In genomic region chr11:3371599-3372295, GRCm38 (mm10) we compare ENCODE assay signal across 8 mouse cellular contexts. TPM values are rescaled to one million over a fixed set of nuclear protein-coding genes. Genes with fewer than 3 reads are reported as not detected.
A peak's percentile ranks its signal among the peaks of the same experiment; 100 is the strongest.
DNase-seq lines count a peak whose midpoint lies in the region; ATAC-seq and TF ChIP-seq lines count a peak whose summit lies in the region.

No protein-coding gene starts in this region.

- H3K4me2 ChIP-seq in heart, embryonic 11.5 days, result peak overlapping the region; percentile 89
- H3K4me2 ChIP-seq in heart, postnatal 0 days (ENCODE audit: low read depth, low read length), result peak overlapping the region; percentile 88

- no peak for TF ChIP-seq POLR2A in bone marrow, adult 2 months (IDR thresholded peaks at IDR 0.05; ENCODE audit: borderline replicate concordance, control insufficient read depth, low read depth, low read length)

- 20% methylated on average over 7 of the region's 7 CpGs for WGBS in heart, embryonic 11.5 days (ENCODE audit: insufficient replicate concordance)
- 29% methylated on average over 7 of the region's 7 CpGs for WGBS in bone marrow, adult 2 months
- WGBS in heart, postnatal 0 days, result 24% methylated on average over 7 of the region's 7 CpGs

- no peak for ATAC-seq in heart, embryonic 11.5 days (replicated peaks; ENCODE audit: insufficient number of reproducible peaks, low FRiP score, low TSS enrichment)
- peak; percentile 5; the same call in 1 of the 2 replicates for ATAC-seq in heart, postnatal 0 days (ENCODE audit: insufficient read depth, low read depth)
- 0 out of 2 replicates have a peak, but pooled peaks have one; percentile 1 for ATAC-seq in megakaryocyte-erythroid progenitor cell, adult 5-6 weeks (replicated peaks; ENCODE audit: low FRiP score, low TSS enrichment, poor library complexity, severe bottlenecking)

- peak overlapping the region; percentile 81 for H3K27ac ChIP-seq in heart, embryonic 11.5 days (ENCODE audit: low read depth, low read length)
- H3K27ac ChIP-seq in bone marrow, adult 2 months (ENCODE audit: control insufficient read depth, insufficient read depth, low read depth, low read length, poor library complexity), result no peak overlapping the region
- peak overlapping the region; percentile 77 for H3K27ac ChIP-seq in heart, postnatal 0 days (ENCODE audit: low read depth)

- peaks cover 56% of the 10 kb centered on the region for H3K4me1 ChIP-seq in heart, embryonic 11.5 days (ENCODE audit: control insufficient read depth, insufficient read depth, low read length)
- H3K4me1 ChIP-seq in bone marrow, adult 2 months (ENCODE audit: control insufficient read depth, insufficient read depth, low read length), result no peaks in the 10 kb centered on the region
- peaks cover 43% of the 10 kb centered on the region for H3K4me1 ChIP-seq in heart, postnatal 0 days (ENCODE audit: control insufficient read depth, insufficient read depth)

- no peaks in the 10 kb centered on the region; the same call in 1 of the 2 replicates for H3K36me3 ChIP-seq in heart, embryonic 11.5 days (ENCODE audit: control insufficient read depth, insufficient read depth, low read length)
- no peaks in the 10 kb centered on the region for H3K36me3 ChIP-seq in heart, postnatal 0 days (replicated peaks; ENCODE audit: control insufficient read depth, insufficient read depth, low read length)

- no peak for TF ChIP-seq CTCF in bone marrow, adult 2 months (IDR thresholded peaks at IDR 0.05; ENCODE audit: control insufficient read depth, insufficient read depth, low read length)
- TF ChIP-seq CTCF in heart, postnatal 0 days (IDR thresholded peaks at IDR 0.05; ENCODE audit: low read depth), result no peak

- H3K4me3 ChIP-seq in heart, embryonic 11.5 days (ENCODE audit: low read depth, low read length), result peak overlapping the region; percentile 59
- H3K4me3 ChIP-seq in bone marrow, adult 2 months (replicated peaks; ENCODE audit: control insufficient read depth, low read depth, low read length), result peak overlapping the region; percentile 39
- peak overlapping the region; percentile 59 for H3K4me3 ChIP-seq in heart, postnatal 0 days (ENCODE audit: low read depth, low read length)

- H3K9ac ChIP-seq in heart, embryonic 11.5 days (ENCODE audit: low read depth, low read length), result peak overlapping the region; percentile 73
- peak overlapping the region; percentile 64 for H3K9ac ChIP-seq in heart, postnatal 0 days (replicated peaks; ENCODE audit: low read depth, low read length)

- no peak for DNase-seq in heart, adult 18-20 months
- no peak for DNase-seq in heart, postnatal 0 days (ENCODE audit: low spot score)
- DNase-seq in gastrocnemius, postnatal 4 days (ENCODE audit: low spot score in 2 of 2), result no peak
- DNase-seq in layer of hippocampus, postnatal 25 days (ENCODE audit: extremely low spot score in 1 of 2, low spot score in 1 of 2), result no peak
- DNase-seq in kidney, postnatal 4 days, result no peak

- H3K27me3 ChIP-seq in heart, embryonic 11.5 days (ENCODE audit: control insufficient read depth, insufficient read depth, low read length), result no peaks in the 10 kb centered on the region
- no peaks in the 10 kb centered on the region for H3K27me3 ChIP-seq in heart, postnatal 0 days (ENCODE audit: control insufficient read depth, insufficient read depth, low read length)

- no peak for TF ChIP-seq EP300 in heart, postnatal 0 days (IDR thresholded peaks at IDR 0.05; ENCODE audit: low read depth)

- H3K9me3 ChIP-seq in heart, embryonic 11.5 days (replicated peaks; ENCODE audit: control insufficient read depth, low read length), result no peaks in the 10 kb centered on the region
- no peaks in the 10 kb centered on the region for H3K9me3 ChIP-seq in heart, postnatal 0 days (replicated peaks; ENCODE audit: control insufficient read depth, low read length)

RNA-seq across cellular contexts. Expression of gene Limk2, which starts 37.2 kb away (rescaled TPM):
- polyA plus RNA-seq in heart, embryonic 11.5 days (2014; fragmentation: Nextera tagmentation; extraction: Ambion mirVana), result 61.8 and 72.3 TPM in 2 replicates
- total RNA-seq in heart, adult 18-20 months (2021), result 10 to 100 TPM; 15.1 to 17.0 TPM
- polyA plus RNA-seq in bone marrow, adult 2 months (2011; ENCODE audit: insufficient read depth, insufficient read length, low replicate concordance, missing spikeins), result 23.9 and 60.1 TPM in 2 replicates
- total RNA-seq in heart, postnatal 0 days (2014; rRNA removed; ENCODE audit: low replicate concordance), result 38.3 and 55.1 TPM in 2 replicates
- polyA plus RNA-seq in heart, postnatal 0 days (2015; fragmentation: Nextera tagmentation; extraction: Ambion mirVana), result 31.0 and 32.8 TPM in 2 replicates
- 23.6 and 24.4 TPM in 2 replicates for total RNA-seq in megakaryocyte-erythroid progenitor cell, adult 5-6 weeks (2014; fragmentation: Nextera tagmentation)
- total RNA-seq in megakaryocyte-erythroid progenitor cell, adult 5-6 weeks (2017), result 15.8 and 24.5 TPM in 2 replicates
- total RNA-seq in gastrocnemius, postnatal 4 days (2021), result 10 to 100 TPM; 23.6 to 28.2 TPM
- 100 to 1,000 TPM in 1 of 2 experiments, 10 to 100 TPM in 1; 83.1 to 104 TPM for total RNA-seq in layer of hippocampus, postnatal 25 days (2021)

RNA-seq across cellular contexts. Expression of gene Pik3ip1, which starts 41.5 kb away (rescaled TPM):
- polyA plus RNA-seq in heart, embryonic 11.5 days (2014; fragmentation: Nextera tagmentation; extraction: Ambion mirVana), result 12.2 and 14.2 TPM in 2 replicates
- total RNA-seq in heart, adult 18-20 months (2021), result 10 to 100 TPM; 45.2 to 51.2 TPM
- polyA plus RNA-seq in bone marrow, adult 2 months (2011; ENCODE audit: insufficient read depth, insufficient read length, low replicate concordance, missing spikeins), result 11.6 and 29.7 TPM in 2 replicates
- total RNA-seq in heart, postnatal 0 days (2014; rRNA removed; ENCODE audit: low replicate concordance), result 22.3 and 57.6 TPM in 2 replicates
- polyA plus RNA-seq in heart, postnatal 0 days (2015; fragmentation: Nextera tagmentation; extraction: Ambion mirVana), result 44.7 and 65.9 TPM in 2 replicates
- 8.3 and 20.5 TPM in 2 replicates for total RNA-seq in megakaryocyte-erythroid progenitor cell, adult 5-6 weeks (2014; fragmentation: Nextera tagmentation)
- 17.5 and 28.1 TPM in 2 replicates for total RNA-seq in megakaryocyte-erythroid progenitor cell, adult 5-6 weeks (2017)
- 10 to 100 TPM; 14.9 to 18.2 TPM for total RNA-seq in gastrocnemius, postnatal 4 days (2021)
- total RNA-seq in layer of hippocampus, postnatal 25 days (2021), result 10 to 100 TPM; 29.1 to 38.2 TPM
